Comparison of ENCODE assay signal across 15 mouse cellular contexts in genomic region chr10:8615452-8616025, GRCm38 (mm10).
"Had no signal": no experiment of that assay in that cellular context is flagged by ENCODE, and none has a peak within 500 bp of the region (broad histone marks: within the 10 kb centered on the region; RNA-seq: fewer than 3 reads in every experiment).

No protein-coding gene starts in this region.

- H3K27ac ChIP-seq: kidney, postnatal 0 days; liver, embryonic 13.5 days; lung, embryonic 15.5 days; macrophage; midbrain, embryonic 15.5 days; neural tube, embryonic 12.5 days; stomach, postnatal 0 days had no signal

- H3K4me2 ChIP-seq: liver, embryonic 13.5 days; lung, embryonic 15.5 days; midbrain, embryonic 11.5 days; midbrain, embryonic 15.5 days; neural tube, embryonic 12.5 days had no signal

- ATAC-seq: liver, postnatal 0 days; midbrain, embryonic 15.5 days had no signal

- H3K4me1 ChIP-seq: liver, embryonic 13.5 days; lung, embryonic 15.5 days; megakaryocyte, embryonic 14.5 days; midbrain, embryonic 15.5 days; neural tube, embryonic 12.5 days had no signal

- DNase-seq: kidney, postnatal 4 days; left cerebral cortex, postnatal 4 days; liver; liver, embryonic 13.5 days; liver, postnatal 0 days; lung, postnatal 14 days; thymus, postnatal 4 days had no signal

- H3K9me3 ChIP-seq: liver, embryonic 13.5 days; lung, embryonic 15.5 days; megakaryocyte, embryonic 14.5 days; midbrain, embryonic 15.5 days; neural tube, embryonic 12.5 days had no signal

- H3K4me3 ChIP-seq: liver, embryonic 13.5 days; lung, embryonic 15.5 days; midbrain, embryonic 15.5 days; neural tube, embryonic 12.5 days had no signal

- H3K27me3 ChIP-seq: liver, embryonic 13.5 days; lung, embryonic 15.5 days; megakaryocyte, embryonic 14.5 days; midbrain, embryonic 15.5 days; neural tube, embryonic 12.5 days had no signal

- H3K9ac ChIP-seq: liver, embryonic 13.5 days; liver, postnatal 0 days; lung, embryonic 15.5 days; midbrain, embryonic 15.5 days; neural tube, embryonic 12.5 days had no signal

- H3K36me3 ChIP-seq: liver, embryonic 13.5 days; lung, embryonic 15.5 days; midbrain, embryonic 15.5 days; neural tube, embryonic 12.5 days had no signal
